26 mouse cellular contexts compared by ENCODE assay signal in genomic region chr10:121301868-121302267, GRCm38 (mm10). TPM values are rescaled to one million over a fixed set of nuclear protein-coding genes. Genes with fewer than 3 reads are reported as not detected.
DNase-seq lines count a peak whose midpoint lies in the region; ATAC-seq and TF ChIP-seq lines count a peak whose summit lies in the region.
"Had no signal": no experiment of that assay in that cellular context is flagged by ENCODE, and none has a peak within 500 bp of the region (broad histone marks: within the 10 kb centered on the region; RNA-seq: fewer than 3 reads in every experiment).

No protein-coding gene starts in this region.

- H3K36me3 ChIP-seq in hindbrain, embryonic 16.5 days (ENCODE audit: control insufficient read depth, insufficient read depth, low read length) = peaks cover 7% of the 10 kb centered on the region; the same call in 1 of the 2 replicates
- H3K36me3 ChIP-seq: embryonic facial prominence, embryonic 13.5 days; limb, embryonic 10.5 days; liver, embryonic 15.5 days; lung, embryonic 15.5 days; midbrain, embryonic 12.5 days had no signal

- no peak overlapping the region for H3K9ac ChIP-seq in hindbrain, embryonic 16.5 days (ENCODE audit: low read depth, low read length)
- H3K9ac ChIP-seq: embryonic facial prominence, embryonic 13.5 days; forebrain, embryonic 12.5 days; liver, embryonic 15.5 days; lung, embryonic 15.5 days; midbrain, embryonic 12.5 days had no signal

- no peak overlapping the region for H3K4me2 ChIP-seq in hindbrain, embryonic 16.5 days (ENCODE audit: low read length)
- H3K4me2 ChIP-seq: embryonic facial prominence, embryonic 13.5 days; forebrain, embryonic 12.5 days; heart, embryonic 11.5 days; liver, embryonic 15.5 days; lung, embryonic 15.5 days; midbrain, embryonic 12.5 days had no signal

- no peaks in the 10 kb centered on the region for H3K9me3 ChIP-seq in hindbrain, embryonic 16.5 days (ENCODE audit: control insufficient read depth, low read length)
- H3K9me3 ChIP-seq: embryonic facial prominence, embryonic 13.5 days; forebrain, embryonic 12.5 days; limb, embryonic 10.5 days; liver, embryonic 15.5 days; lung, embryonic 15.5 days; midbrain, embryonic 12.5 days had no signal

- H3K4me3 ChIP-seq in layer of hippocampus, adult 2 months = no peak overlapping the region
- no peak overlapping the region for H3K4me3 ChIP-seq in hindbrain, embryonic 16.5 days (ENCODE audit: low read length)
- H3K4me3 ChIP-seq: embryonic facial prominence, embryonic 13.5 days; erythroblast, embryonic 14.5 days; forebrain, embryonic 12.5 days; gastrocnemius, adult 2 months; limb, embryonic 10.5 days; liver, embryonic 15.5 days; lung, embryonic 15.5 days; midbrain, embryonic 12.5 days had no signal

- no peaks in the 10 kb centered on the region for H3K27me3 ChIP-seq in hindbrain, embryonic 16.5 days (replicated peaks; ENCODE audit: control insufficient read depth, insufficient read depth, low read length)
- H3K27me3 ChIP-seq: embryonic facial prominence, embryonic 13.5 days; forebrain, embryonic 12.5 days; liver, embryonic 15.5 days; lung, embryonic 15.5 days; midbrain, embryonic 12.5 days; Patski had no signal

- 85% methylated on average over 14 of the region's 14 CpGs for WGBS in hindbrain, embryonic 16.5 days

- no peak overlapping the region for H3K27ac ChIP-seq in layer of hippocampus, adult 2 months
- H3K27ac ChIP-seq in hindbrain, embryonic 16.5 days (ENCODE audit: low read depth, low read length) = no peak overlapping the region
- H3K27ac ChIP-seq: embryonic facial prominence, embryonic 13.5 days; forebrain, embryonic 12.5 days; gastrocnemius, adult 2 months; limb, embryonic 10.5 days; liver, embryonic 15.5 days; lung, embryonic 15.5 days; midbrain, embryonic 12.5 days had no signal

- TF ChIP-seq CTCF in layer of hippocampus, adult 2 months (conservative IDR thresholded peaks at IDR 0.05) = peak; percentile 60

- peaks cover 2% of the 10 kb centered on the region; the same call in 1 of the 2 replicates for H3K4me1 ChIP-seq in hindbrain, embryonic 16.5 days (ENCODE audit: control insufficient read depth, insufficient read depth, low read depth, low read length)

- DNase-seq in adrenal gland, postnatal 14 days = peak; percentile 23
- no peak for DNase-seq in adrenal gland, postnatal 10 days
- no peak for DNase-seq in layer of hippocampus, adult 2 months (ENCODE audit: low spot score in 2 of 2)
- no peak for DNase-seq in layer of hippocampus, postnatal 14 days (ENCODE audit: low spot score in 2 of 2)
- DNase-seq in right cerebral cortex, postnatal 14 days = peak; percentile 61
- DNase-seq in right cerebral cortex, postnatal 36 days (ENCODE audit: low spot score in 2 of 2) = no peak
- DNase-seq: adrenal gland, postnatal 25 days; cerebellum, adult 18-20 months; embryo, embryonic 11 days; gastrocnemius, adult 2 months; kidney, postnatal 25 days; liver; spleen, adult 18-20 months; thymus, postnatal 25 days had no signal

- no peak for ATAC-seq in hindbrain, embryonic 16.5 days
- ATAC-seq: activated CD4-positive, CD25-positive, alpha-beta regulatory T cell, adult 4 months; intestine, postnatal 0 days; Patski had no signal

RNA-seq across cellular contexts. Expression of gene Tbc1d30, which starts 49.2 kb away (rescaled TPM):
- 3.9 and 4.2 TPM in 2 replicates for total RNA-seq in adrenal gland, postnatal 14 days (2021)
- total RNA-seq in adrenal gland, postnatal 10 days (2021) = 1 to 10 TPM; 2.3 to 3.9 TPM
- total RNA-seq in layer of hippocampus, adult 2 months (2021) = 10 to 100 TPM; 37.0 to 37.2 TPM
- total RNA-seq in layer of hippocampus, postnatal 14 days (2021) = 10 to 100 TPM; 34.9 to 36.9 TPM
- polyA plus RNA-seq in hindbrain, embryonic 16.5 days (2015; fragmentation: Nextera tagmentation; extraction: Ambion mirVana) = 16.6 and 19.5 TPM in 2 replicates
- polyA plus RNA-seq: erythroblast, embryonic 14.5 days had no signal

Comparison
In these comparisons a context has a peak if more than half of its experiments do, and no peak if none do; other contexts are left out.
1. DNase-seq: peak in adrenal gland, postnatal 14 days (single experiment) and right cerebral cortex, postnatal 14 days (single experiment); none in adrenal gland, postnatal 10 days (single experiment), layer of hippocampus, adult 2 months (0 of 2), layer of hippocampus, postnatal 14 days (0 of 2) and right cerebral cortex, postnatal 36 days (0 of 2).